Mouse (Mus musculus) embryonic facial prominence, embryonic 11.5 days (tissue): ENCODE results near the gene Als2cl. TPM values are rescaled to one million over a fixed set of nuclear protein-coding genes. Genes with fewer than 3 reads are reported as not detected.

ENCODE experiments used
- ATAC-seq: fragments of 200-750 bp; cut with Nextera tagmentation; replicated peaks from 2 replicates; pipeline ENCODE4 v1.8.0; 2017; ENCODE audit warnings: low read depth; ENCODE audit not compliant: insufficient number of reproducible peaks, low FRiP score, low TSS enrichment
- DNase-seq: peaks from one replicate; pipeline ENCODE4 v3.0.0-alpha.2; 2015; ENCODE audit warnings: low spot score
- H3K27ac ChIP-seq: fragments of 300-500 bp; sonication (generic); replicated peaks from 2 replicates; pipeline ENCODE4 v1.5.1; 2014; ENCODE audit warnings: mild to moderate bottlenecking, low read depth, low read length, control low read depth
- H3K27me3 ChIP-seq: fragments of 300-500 bp; sonication (generic); 2 replicates; pipeline ENCODE4 v1.6.1; 2014; ENCODE audit warnings: mild to moderate bottlenecking, low read length, moderate library complexity, mixed read lengths; ENCODE audit not compliant: control insufficient read depth, insufficient read depth
- H3K36me3 ChIP-seq: fragments of 300-500 bp; sonication (generic); replicated peaks from 2 replicates; pipeline ENCODE4 v1.6.1; 2014; ENCODE audit warnings: low read depth, mild to moderate bottlenecking, low read length, moderate library complexity, mixed read lengths; ENCODE audit not compliant: control insufficient read depth, insufficient read depth
- H3K4me1 ChIP-seq: fragments of 300-500 bp; sonication (generic); 2 replicates; pipeline ENCODE4 v1.6.1; 2014; ENCODE audit warnings: low read length, mixed read lengths; ENCODE audit not compliant: control insufficient read depth, insufficient read depth
- H3K4me2 ChIP-seq: fragments of 300-500 bp; sonication (generic); 2 replicates; pipeline ENCODE4 v1.6.1; 2014; ENCODE audit warnings: low read depth, mild to moderate bottlenecking, control low read depth, low read length, moderate library complexity
- H3K4me3 ChIP-seq: fragments of 300-500 bp; sonication (generic); 2 replicates; pipeline ENCODE4 v1.5.1; 2014; ENCODE audit warnings: low read depth, low read length, control low read depth
- H3K9ac ChIP-seq: fragments of 300-500 bp; sonication (generic); replicated peaks from 2 replicates; pipeline ENCODE4 v1.6.1; 2014; ENCODE audit warnings: mild to moderate bottlenecking, control low read depth, low read length
- H3K9me3 ChIP-seq: fragments of 300-500 bp; sonication (generic); replicated peaks from 2 replicates; pipeline ENCODE4 v1.6.1; 2016; ENCODE audit warnings: mild to moderate bottlenecking, low read length, inconsistent platforms, mixed read lengths; ENCODE audit not compliant: control insufficient read depth
- WGBS: fragments of 180-500 bp; shearing (Covaris S2); extraction: QIAGEN DNeasy Blood & Tissue Kit; methylation state at CpG from one replicate; pipeline ENCODE4 v1.1.7; 2014; 5-methylcytosine and 5-hydroxymethylcytosine counted together
- polyA plus RNA-seq: library from polyadenylated mRNA; unstranded; fragments of >200 nt; fragmentation: Nextera tagmentation; extraction: Ambion mirVana; gene quantifications from 2 replicates; pipeline ENCODE4 v1.2.1, GENCODE M21; 2014

The Als2cl gene
- polyA plus RNA-seq, 1 experiment from 2014 or later: 1.1 TPM

DNA sequence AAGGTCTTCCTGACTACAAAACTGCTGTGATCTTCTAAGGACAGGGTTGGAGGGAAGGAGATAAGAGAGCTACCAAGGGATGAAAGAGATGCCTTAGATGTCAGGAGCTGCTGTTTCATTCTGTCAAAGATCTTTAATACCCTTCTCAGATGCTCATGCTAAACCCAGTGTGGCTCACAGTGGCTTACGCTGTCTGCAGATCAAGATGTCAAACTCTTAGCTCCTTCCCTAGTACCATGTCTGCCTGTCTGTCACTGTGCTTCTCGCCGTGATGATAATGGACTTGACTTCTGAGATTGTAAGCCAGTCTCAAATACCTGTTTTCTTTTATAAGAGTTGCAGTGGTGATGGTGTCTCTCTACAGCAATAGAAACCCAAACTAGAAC, 29.0 kb downstream of the Als2cl start:
- ATAC-seq: no peak
- Histone ChIP-seq H3K4me2 (no peak overlapping the region), H3K9me3 (no peaks in the 10 kb centered on the region), H3K36me3 (no peaks in the 10 kb centered on the region), H3K27me3 (no peaks in the 10 kb centered on the region), H3K4me1 (no peaks in the 10 kb centered on the region), H3K27ac (no peak overlapping the region), H3K4me3 (no peak overlapping the region), H3K9ac (no peak overlapping the region)
- no peak for DNase-seq
- 93% methylated on average over 3 of the region's 3 CpGs for WGBS

DNA sequence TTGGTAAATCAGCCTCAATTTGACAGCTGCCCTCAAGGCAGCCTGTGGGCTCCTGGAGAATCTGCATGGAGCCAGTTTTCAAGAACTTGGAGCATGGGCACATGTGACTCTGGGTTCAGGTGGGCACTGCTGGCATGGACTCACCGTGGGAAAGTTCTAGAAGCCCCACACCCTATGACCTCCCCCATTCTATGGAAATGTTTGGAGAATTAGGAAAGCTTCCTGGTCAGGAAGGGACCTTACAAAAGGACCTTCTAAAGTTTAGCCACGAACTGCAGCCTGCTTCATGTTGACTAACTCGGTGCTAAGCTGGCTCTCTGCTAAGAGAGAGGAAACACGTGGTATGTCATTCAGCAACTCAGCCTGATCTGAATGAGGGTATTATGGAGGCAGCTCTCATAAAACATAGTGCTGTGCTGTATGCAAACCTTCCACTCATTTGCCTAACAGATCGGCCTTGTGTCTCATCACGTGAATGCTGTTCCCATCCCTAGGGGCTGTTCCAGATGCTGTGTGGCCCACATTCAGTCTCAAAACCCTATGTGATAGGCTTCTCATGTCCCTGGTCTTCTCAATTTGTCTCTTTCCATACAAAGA, 29.8 kb downstream of the Als2cl start:
- H3K36me3 ChIP-seq: no peaks in the 10 kb centered on the region
- H3K9me3 ChIP-seq: no peaks in the 10 kb centered on the region
- H3K4me1 ChIP-seq: no peaks in the 10 kb centered on the region
- no peaks in the 10 kb centered on the region for H3K27me3 ChIP-seq
- H3K4me3 ChIP-seq: no peak overlapping the region
- no peak overlapping the region for H3K27ac ChIP-seq
- no peak for DNase-seq
- ATAC-seq: no peak
- no peak overlapping the region for H3K4me2 ChIP-seq
- H3K9ac ChIP-seq: no peak overlapping the region
- WGBS: 81% methylated on average over 6 of the region's 6 CpGs

DNA sequence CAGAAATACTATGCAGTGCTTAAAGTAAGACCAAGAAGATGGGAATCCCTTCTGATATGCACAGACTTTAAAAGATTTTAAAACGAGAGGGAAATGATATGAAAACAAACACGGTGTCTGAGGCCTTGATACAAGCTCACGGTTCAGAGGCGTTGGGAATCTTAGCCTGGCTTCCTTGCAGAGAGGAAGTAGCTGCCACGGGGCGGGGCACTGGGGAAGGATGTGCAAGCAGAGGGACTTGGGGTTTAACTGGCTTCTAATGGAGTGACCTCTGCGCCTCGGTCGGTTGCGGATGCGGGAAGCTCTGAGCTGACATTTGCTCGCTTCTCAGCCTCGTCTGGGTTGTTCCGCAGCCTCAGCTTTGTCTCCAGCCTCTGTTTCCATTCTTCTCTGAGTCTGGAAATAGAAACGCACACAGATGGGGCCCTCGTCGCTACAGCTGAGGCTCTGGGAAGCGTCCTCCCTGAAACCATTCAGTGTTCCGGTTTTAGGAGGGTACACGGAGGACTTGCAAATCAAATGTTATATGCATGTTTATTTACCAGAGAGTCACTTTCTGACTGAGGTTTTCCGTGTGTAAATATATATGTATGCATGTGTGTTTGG, 35.1 kb downstream of the Als2cl start:
- Histone ChIP-seq H3K27me3 (no peaks in the 10 kb centered on the region), H3K9me3 (no peaks in the 10 kb centered on the region), H3K4me2 (no peak overlapping the region), H3K36me3 (no peaks in the 10 kb centered on the region), H3K27ac (no peak overlapping the region), H3K4me3 (no peak overlapping the region), H3K4me1 (no peaks in the 10 kb centered on the region), H3K9ac (no peak overlapping the region)
- no peak for ATAC-seq
- 63% methylated on average over 21 of the region's 21 CpGs for WGBS
- DNase-seq: no peak

DNA sequence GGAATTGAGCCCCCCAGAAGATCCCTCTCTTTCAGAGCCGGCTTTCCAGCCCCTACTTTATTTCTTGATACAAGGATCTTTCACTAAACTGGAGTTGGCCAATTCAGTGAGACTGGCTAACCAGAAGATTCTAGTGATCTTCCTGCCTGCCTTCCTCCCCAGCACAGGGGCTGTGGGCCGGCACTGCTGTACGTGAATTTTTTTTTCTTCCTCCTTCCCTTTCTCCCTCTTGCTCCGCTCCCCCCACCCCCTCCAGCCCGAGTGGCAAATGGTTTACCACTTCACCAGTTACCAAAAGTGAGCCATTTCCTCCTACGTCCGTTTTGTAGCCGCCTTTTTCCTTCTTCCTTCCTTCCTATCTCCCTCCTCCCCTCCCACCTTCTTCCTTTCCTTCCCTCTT, 35.8 kb downstream of the Als2cl start:
- no peak overlapping the region for H3K4me3 ChIP-seq
- DNase-seq: no peak
- WGBS: 71% methylated on average over 8 of the region's 8 CpGs
- H3K9me3 ChIP-seq: no peaks in the 10 kb centered on the region
- no peak overlapping the region for H3K27ac ChIP-seq
- no peaks in the 10 kb centered on the region for H3K4me1 ChIP-seq
- H3K36me3 ChIP-seq: no peaks in the 10 kb centered on the region
- H3K4me2 ChIP-seq: no peak overlapping the region
- no peaks in the 10 kb centered on the region for H3K27me3 ChIP-seq
- H3K9ac ChIP-seq: no peak overlapping the region
- no peak for ATAC-seq

DNA sequence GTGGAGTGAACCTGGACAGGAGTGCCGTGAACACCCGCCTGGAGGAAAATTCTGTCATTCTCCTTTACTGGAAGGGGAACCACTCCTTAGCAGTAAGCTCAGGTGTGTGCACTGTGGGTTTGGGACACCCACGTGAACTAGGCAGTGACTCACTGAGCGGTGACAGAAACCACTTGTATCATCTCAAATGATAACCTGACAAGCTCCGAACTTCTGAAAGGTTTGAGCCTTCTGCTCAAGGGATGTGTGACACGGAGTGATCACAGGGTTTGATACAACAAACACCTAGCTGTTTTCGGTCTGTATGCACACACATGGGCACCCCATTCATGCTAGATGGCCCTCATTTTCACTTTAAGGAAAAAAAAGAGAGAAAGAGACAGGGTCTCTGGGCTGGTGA, 37.1 kb downstream of the Als2cl start, which contains the start of gene Fam240a:
Gene Fam240a, minus strand, starts transcription at position 76 of the 400 bp plus-strand sequence.
- DNase-seq (no peak), ATAC-seq (no peak)
- Histone ChIP-seq H3K9me3 (no peaks in the 10 kb centered on the region), H3K4me3 (no peak within 1 kb of the TSS), H3K9ac (no peak within 1 kb of the TSS), H3K36me3 (no peaks in the 10 kb centered on the region), H3K4me1 (no peaks in the 10 kb centered on the region), H3K27me3 (no peaks in the 10 kb centered on the region), H3K4me2 (no peak within 1 kb of the TSS), H3K27ac (no peak within 1 kb of the TSS)
- WGBS: 86% methylated on average over 7 of the region's 7 CpGs

DNA sequence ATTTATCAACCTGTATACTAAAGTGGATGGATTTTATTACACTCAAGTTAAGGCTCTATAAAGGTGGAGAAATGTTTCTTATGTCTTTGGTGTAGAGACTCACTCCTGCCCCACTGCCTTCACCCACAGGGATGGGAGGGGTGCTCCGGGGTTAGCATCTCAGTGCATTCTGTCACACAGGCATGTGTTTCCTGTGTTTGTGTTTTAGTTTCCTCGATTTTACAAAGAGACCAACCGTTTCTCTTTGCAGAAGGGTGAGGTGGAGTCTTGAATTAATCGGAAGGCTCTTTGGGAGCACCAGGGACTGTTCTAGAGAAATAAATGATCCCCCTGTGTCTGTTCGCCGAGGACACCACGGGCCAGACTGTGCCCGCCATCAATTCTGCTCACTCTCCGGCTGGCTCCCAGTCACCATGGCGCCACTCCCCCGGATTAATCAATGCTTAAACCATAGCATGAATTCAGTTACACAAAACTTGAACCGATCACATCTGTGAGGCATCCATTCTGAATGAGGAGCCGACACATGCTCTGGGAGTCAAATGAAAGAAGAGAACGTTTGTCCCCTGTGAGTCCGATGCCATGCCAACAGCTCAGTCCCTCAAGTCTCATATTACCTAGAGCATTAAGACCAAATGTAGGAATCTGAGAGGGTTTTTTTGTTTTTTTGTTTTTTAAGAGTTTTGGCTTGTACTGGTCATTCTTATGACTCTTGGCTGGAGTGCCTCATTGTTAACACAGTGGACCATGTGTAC, 41.2 kb downstream of the Als2cl start:
- Histone ChIP-seq H3K36me3 (no peaks in the 10 kb centered on the region), H3K27ac (no peak overlapping the region), H3K4me2 (no peak overlapping the region), H3K27me3 (no peaks in the 10 kb centered on the region), H3K9ac (no peak overlapping the region), H3K9me3 (no peaks in the 10 kb centered on the region), H3K4me1 (no peaks in the 10 kb centered on the region), H3K4me3 (no peak overlapping the region)
- 49% methylated on average over 15 of the region's 15 CpGs for WGBS
- DNase-seq (peak; percentile 46), ATAC-seq (no peak)

DNA sequence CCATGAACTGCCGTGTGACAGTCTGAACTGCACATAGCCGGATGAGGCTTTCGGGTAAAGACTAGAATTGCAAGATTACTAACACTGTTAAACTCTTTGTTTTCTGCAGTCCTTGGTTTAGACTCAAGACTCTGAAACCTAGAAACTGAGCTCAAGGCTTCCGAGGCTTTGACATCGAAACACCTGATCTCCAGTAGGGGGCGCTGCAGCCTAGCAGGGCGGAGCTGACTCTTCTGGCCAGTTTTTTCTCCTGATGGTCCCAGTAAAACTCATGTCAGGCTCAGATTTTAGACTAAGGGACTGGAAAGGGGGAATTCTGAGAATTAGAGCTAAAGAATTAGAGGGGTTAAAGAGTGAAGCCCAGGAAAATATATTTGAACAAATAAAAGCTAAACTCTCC, 43.1 kb downstream of the Als2cl start:
- DNase-seq (peak; percentile 84), ATAC-seq (no peak)
- H3K4me2 ChIP-seq: no peak overlapping the region
- no peaks in the 10 kb centered on the region for H3K36me3 ChIP-seq
- H3K27me3 ChIP-seq: no peaks in the 10 kb centered on the region
- WGBS: 16% methylated on average over 7 of the region's 7 CpGs
- H3K4me3 ChIP-seq: no peak overlapping the region
- H3K27ac ChIP-seq: no peak overlapping the region
- no peaks in the 10 kb centered on the region for H3K9me3 ChIP-seq
- no peaks in the 10 kb centered on the region for H3K4me1 ChIP-seq
- H3K9ac ChIP-seq: no peak overlapping the region

DNA sequence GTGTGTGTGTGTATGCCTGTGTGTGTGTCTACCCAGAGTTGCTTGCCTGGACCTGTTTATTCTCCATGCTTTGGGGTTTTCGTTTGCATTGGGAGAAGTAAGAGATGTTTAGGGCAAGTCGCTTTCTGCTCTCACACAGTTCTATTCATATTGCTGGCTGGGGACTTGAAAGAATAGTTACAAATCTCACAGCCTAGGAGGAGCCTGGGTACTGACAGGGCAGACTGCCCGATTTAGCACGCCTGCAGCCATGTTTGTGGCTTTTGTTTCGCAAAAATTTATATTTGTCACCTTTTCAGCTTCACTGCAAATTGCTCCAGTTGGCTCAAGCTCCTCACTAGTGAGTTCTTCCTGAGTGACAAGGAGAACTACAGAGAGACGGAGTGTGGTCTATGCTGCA, 51.9 kb downstream of the Als2cl start:
- WGBS: 75% methylated on average over 6 of the region's 6 CpGs
- no peak overlapping the region for H3K27ac ChIP-seq
- H3K36me3 ChIP-seq: no peaks in the 10 kb centered on the region
- H3K4me3 ChIP-seq: no peak overlapping the region
- no peaks in the 10 kb centered on the region for H3K9me3 ChIP-seq
- no peak for DNase-seq
- no peak overlapping the region for H3K9ac ChIP-seq
- ATAC-seq: no peak
- H3K4me1 ChIP-seq: no peaks in the 10 kb centered on the region
- H3K27me3 ChIP-seq: no peaks in the 10 kb centered on the region
- H3K4me2 ChIP-seq: no peak overlapping the region
